Mouse (Mus musculus): ENCODE measurements around the gene Gm28778. TPM values are rescaled to one million over a fixed set of nuclear protein-coding genes. Genes with fewer than 3 reads are reported as not detected.

Gene Gm28778
- polyA plus RNA-seq, 1 experiment from 2014 or later, result not detected

GRCm38 (mm10) chr1:53352327-53353261 is 55.7 kb downstream of the Gm28778 start, which contains the start of the genes Asdurf, Gm28551 and Asnsd1:
Gene Asdurf, minus strand, starts transcription at chr1:53352619.
Gene Gm28551, minus strand, starts transcription at chr1:53352667.
Gene Asnsd1, minus strand, starts transcription at chr1:53352752.
- H3K9me3 ChIP-seq (replicated peaks; ENCODE audit: control insufficient read depth, low read length), result no peaks in the 10 kb centered on the region
- peak within 1 kb of the TSS; percentile 95 for H3K9ac ChIP-seq (replicated peaks; ENCODE audit: low read length)
- H3K27ac ChIP-seq (replicated peaks; ENCODE audit: low read depth, low read length), result 0 out of 2 replicates have a peak within 1 kb of the TSS, but pooled peaks have one; percentile 65
- peak within 1 kb of the TSS; percentile 39 for H3K4me2 ChIP-seq (ENCODE audit: low read depth, low read length)
- no peaks in the 10 kb centered on the region for H3K4me1 ChIP-seq (ENCODE audit: control insufficient read depth, insufficient read depth, low read length)
- H3K27me3 ChIP-seq (ENCODE audit: control insufficient read depth, insufficient read depth, low read length), result no peaks in the 10 kb centered on the region
- DNase-seq (ENCODE audit: low spot score) (peak; percentile 97), ATAC-seq (replicated peaks; ENCODE audit: insufficient number of reproducible peaks, low FRiP score, low TSS enrichment, low read depth) (peak; percentile 99)
- no peaks in the 10 kb centered on the region; the same call in 1 of the 2 replicates for H3K36me3 ChIP-seq (replicated peaks; ENCODE audit: control insufficient read depth, insufficient read depth, low read depth, low read length)
- WGBS, result under 1% methylated on average over 43 of the region's 44 CpGs
- H3K4me3 ChIP-seq (ENCODE audit: low read depth, low read length), result peak within 1 kb of the TSS; percentile 85

- Histone ChIP-seq H3K4me2 (ENCODE audit: low read depth, low read length) (no peak overlapping the region), H3K4me3 (ENCODE audit: low read depth, low read length) (no peak overlapping the region), H3K36me3 (replicated peaks; ENCODE audit: control insufficient read depth, insufficient read depth, low read depth, low read length) (no peaks in the 10 kb centered on the region), H3K27ac (replicated peaks; ENCODE audit: low read depth, low read length) (no peak overlapping the region), H3K4me1 (ENCODE audit: control insufficient read depth, insufficient read depth, low read length) (no peaks in the 10 kb centered on the region), H3K9ac (replicated peaks; ENCODE audit: low read length) (no peak overlapping the region), H3K27me3 (ENCODE audit: control insufficient read depth, insufficient read depth, low read length) (no peaks in the 10 kb centered on the region), H3K9me3 (replicated peaks; ENCODE audit: control insufficient read depth, low read length) (no peaks in the 10 kb centered on the region)
- DNase-seq (ENCODE audit: low spot score) (no peak), ATAC-seq (replicated peaks; ENCODE audit: insufficient number of reproducible peaks, low FRiP score, low TSS enrichment, low read depth) (no peak)
Measured at GRCm38 (mm10) chr1:53358988-53359387, 62.1 kb downstream of the Gm28778 start.

Other genes with a start within 250 kb of the Gm28778 start
- gene Mstn, start 235.5 kb upstream of the Gm28778 start, polyA plus RNA-seq (2014; fragmentation: Nextera tagmentation; extraction: Ambion mirVana), result 2.6 and 4.3 TPM in 2 replicates
- gene 1700019A02Rik, start 109.5 kb upstream of the Gm28778 start, polyA plus RNA-seq (2014; fragmentation: Nextera tagmentation; extraction: Ambion mirVana), result not detected in 2 replicates
- gene Pms1, start 93 bp upstream of the Gm28778 start, polyA plus RNA-seq (2014; fragmentation: Nextera tagmentation; extraction: Ambion mirVana), result 21.6 and 25.9 TPM in 2 replicates
- 71.7 and 72.1 TPM in 2 replicates for gene Ormdl1, start within 50 bp of the Gm28778 start, polyA plus RNA-seq (2014; fragmentation: Nextera tagmentation; extraction: Ambion mirVana)
- gene Osgepl1, start 16.5 kb downstream of the Gm28778 start, polyA plus RNA-seq (2014; fragmentation: Nextera tagmentation; extraction: Ambion mirVana), result 25.6 and 26.6 TPM in 2 replicates
- not detected in 2 replicates for gene Asdurf, start 55.5 kb downstream of the Gm28778 start, polyA plus RNA-seq (2014; fragmentation: Nextera tagmentation; extraction: Ambion mirVana)
- 1.4 and 1.6 TPM in 2 replicates for gene Gm28551, start 55.6 kb downstream of the Gm28778 start, polyA plus RNA-seq (2014; fragmentation: Nextera tagmentation; extraction: Ambion mirVana)
- 114 and 138 TPM in 2 replicates for gene Asnsd1, start 55.6 kb downstream of the Gm28778 start, polyA plus RNA-seq (2014; fragmentation: Nextera tagmentation; extraction: Ambion mirVana)